Mouse (Mus musculus) cortical plate, adult 2 months (tissue): ENCODE results near the gene Ndufs5.

Experiments
- CTCF ChIP-seq: fragments of 200-500 bp; IDR thresholded peaks from 2 replicates; pipeline ENCODE4 v1.5.1; 2011; ENCODE audit warnings: mild to moderate bottlenecking, control low read depth, low read length; ENCODE audit not compliant: insufficient read depth; ENCODE audit errors: extremely low read depth
- POLR2A ChIP-seq: fragments of 200-500 bp; IDR thresholded peaks from 2 replicates; pipeline ENCODE4 v1.6.1; 2011; ENCODE audit warnings: mild to moderate bottlenecking, low read length, control low read depth; ENCODE audit not compliant: insufficient read depth; ENCODE audit errors: extremely low read depth

GRCm38 (mm10) chr4:123750707-123751312, 32.8 kb upstream of the Ndufs5 start:
- TF ChIP-seq CTCF, result no peak
- no peak for TF ChIP-seq POLR2A
